Mouse (Mus musculus): ENCODE data around the gene Npas3. TPM values are rescaled to one million over a fixed set of nuclear protein-coding genes. Genes with fewer than 3 reads are reported as not detected.
A peak's percentile ranks its signal among the peaks of the same experiment; 100 is the strongest.

Gene Npas3
- 7.2 and 8.6 TPM in 2 replicates for polyA plus RNA-seq (2016; fragmentation: Nextera tagmentation; extraction: Ambion mirVana)

DNA sequence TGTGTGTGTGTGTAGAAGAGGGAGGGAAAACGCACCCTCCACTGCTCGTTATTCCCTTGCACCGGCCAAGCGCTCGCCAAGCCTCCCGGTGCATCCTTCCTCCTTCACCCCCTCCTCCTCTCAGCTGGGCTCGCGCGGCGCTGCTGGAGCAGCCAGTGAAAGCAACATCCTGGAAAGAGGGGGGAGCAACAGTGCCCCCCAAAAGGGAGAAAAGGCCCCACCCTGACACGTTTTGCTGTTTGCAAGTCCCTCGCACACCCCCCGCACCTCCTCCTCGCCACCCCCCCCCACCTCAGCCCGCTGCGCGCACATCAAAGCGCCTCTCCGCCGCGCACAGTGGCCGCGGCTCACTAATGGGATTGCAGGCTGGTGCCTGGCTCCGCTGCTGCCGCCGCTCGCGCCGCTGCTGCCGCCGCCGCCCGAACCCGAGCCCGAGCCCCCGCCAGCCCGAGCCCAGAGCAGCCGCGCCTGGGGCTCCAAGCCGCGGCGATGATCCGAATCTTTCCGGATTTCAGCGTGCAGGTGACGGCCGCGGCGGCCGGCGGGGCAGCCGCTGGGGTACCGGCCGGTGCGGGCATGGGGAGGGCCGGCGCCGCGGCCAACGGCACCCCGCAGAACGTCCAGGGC, at the start of gene Npas3:
Gene Npas3 (plus strand): TSS at position 577 of the 627 bp plus-strand sequence.
- Histone ChIP-seq H3K27ac (peak within 1 kb of the TSS; percentile 98), H3K4me3 (peak within 1 kb of the TSS; percentile 86), H3K27me3 (ENCODE audit: poor library complexity, severe bottlenecking) (peaks cover 74% of the 10 kb centered on the region), H3K36me3 (replicated peaks) (no peaks in the 10 kb centered on the region), H3K9me3 (no peaks in the 10 kb centered on the region), H3K4me1 (peaks cover 65% of the 10 kb centered on the region)
- DNase-seq (ENCODE audit: extremely low spot score, low spot score), result peak; percentile 87
- WGBS, result under 1% methylated on average over 58 of the region's 62 CpGs

DNA sequence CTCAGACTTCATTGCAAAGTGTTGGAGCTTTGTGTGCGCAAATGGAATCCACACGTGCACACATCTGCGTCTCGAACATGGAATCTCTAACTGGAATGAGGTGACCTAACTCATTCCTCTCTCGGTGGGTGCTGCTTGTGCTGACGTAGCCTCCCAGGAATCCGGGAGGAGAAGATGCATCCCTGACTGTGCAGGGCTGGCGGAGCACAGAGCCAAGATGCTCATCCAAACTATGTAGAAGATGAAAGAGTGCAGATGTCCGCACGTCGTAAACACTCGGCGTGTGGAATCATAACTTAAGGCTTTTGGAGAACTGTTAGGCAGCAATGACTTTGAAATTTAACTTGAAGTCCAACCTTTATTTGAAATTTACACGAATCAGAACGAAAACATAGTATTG, 31.3 kb upstream of the Npas3 start:
- Histone ChIP-seq H3K27ac (no peak overlapping the region), H3K9me3 (no peaks in the 10 kb centered on the region), H3K4me3 (no peak overlapping the region), H3K4me1 (no peaks in the 10 kb centered on the region), H3K27me3 (ENCODE audit: poor library complexity, severe bottlenecking) (no peaks in the 10 kb centered on the region), H3K36me3 (replicated peaks) (no peaks in the 10 kb centered on the region)
- DNase-seq (ENCODE audit: extremely low spot score, low spot score), result no peak
- WGBS, result 94% methylated on average over 15 of the region's 15 CpGs

DNA sequence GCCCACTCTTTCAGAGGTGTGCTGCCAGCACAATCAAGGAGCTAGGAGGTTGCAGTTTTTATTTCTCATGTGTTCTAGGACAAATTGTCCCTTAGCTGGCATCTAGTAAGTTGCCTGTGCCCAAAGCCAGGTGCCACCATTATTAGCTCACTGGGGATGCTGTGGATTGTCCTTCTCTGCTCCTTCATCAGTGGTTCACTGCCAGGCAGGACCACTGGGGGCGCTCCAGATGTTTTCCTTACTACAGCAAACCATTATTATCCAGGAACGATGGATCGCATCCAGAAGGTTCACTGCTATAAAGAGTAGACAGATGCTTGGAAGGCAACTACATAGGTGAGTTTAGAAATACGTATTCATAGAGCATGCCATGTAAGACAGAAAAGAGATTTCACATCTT, 25.7 kb upstream of the Npas3 start:
- H3K36me3 ChIP-seq (replicated peaks), result no peaks in the 10 kb centered on the region
- H3K9me3 ChIP-seq, result no peaks in the 10 kb centered on the region
- peak; percentile 23 for DNase-seq (ENCODE audit: extremely low spot score, low spot score)
- H3K27me3 ChIP-seq (ENCODE audit: poor library complexity, severe bottlenecking), result no peaks in the 10 kb centered on the region
- no peak overlapping the region for H3K4me3 ChIP-seq
- 69% methylated on average over 4 of the region's 4 CpGs for WGBS
- H3K27ac ChIP-seq, result no peak overlapping the region
- H3K4me1 ChIP-seq, result no peaks in the 10 kb centered on the region

DNA sequence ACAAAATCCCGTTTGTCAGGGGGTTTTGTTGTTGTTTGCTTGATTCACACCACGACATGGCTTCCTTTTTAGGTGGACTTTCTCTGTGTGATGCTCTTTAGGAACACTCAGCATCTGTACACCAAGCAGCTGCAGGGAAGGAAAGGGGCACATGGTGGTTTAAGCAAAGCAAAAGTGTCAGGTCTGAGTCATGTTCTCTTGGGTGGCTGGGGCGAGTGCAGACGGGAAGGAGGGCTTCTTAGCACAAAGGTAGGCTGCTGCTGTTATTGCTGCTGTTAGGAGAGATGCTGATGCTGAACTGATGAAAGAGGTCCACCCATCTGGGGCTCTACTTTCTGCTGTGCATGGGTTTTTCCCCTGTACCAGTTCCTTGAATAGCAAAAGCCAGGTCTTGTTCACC, 21.1 kb upstream of the Npas3 start:
- WGBS, result 69% methylated on average over 4 of the region's 4 CpGs
- H3K9me3 ChIP-seq, result no peaks in the 10 kb centered on the region
- H3K36me3 ChIP-seq (replicated peaks), result no peaks in the 10 kb centered on the region
- DNase-seq (ENCODE audit: extremely low spot score, low spot score), result no peak
- H3K4me3 ChIP-seq, result no peak overlapping the region
- no peaks in the 10 kb centered on the region for H3K4me1 ChIP-seq
- H3K27me3 ChIP-seq (ENCODE audit: poor library complexity, severe bottlenecking), result no peaks in the 10 kb centered on the region
- H3K27ac ChIP-seq, result no peak overlapping the region

DNA sequence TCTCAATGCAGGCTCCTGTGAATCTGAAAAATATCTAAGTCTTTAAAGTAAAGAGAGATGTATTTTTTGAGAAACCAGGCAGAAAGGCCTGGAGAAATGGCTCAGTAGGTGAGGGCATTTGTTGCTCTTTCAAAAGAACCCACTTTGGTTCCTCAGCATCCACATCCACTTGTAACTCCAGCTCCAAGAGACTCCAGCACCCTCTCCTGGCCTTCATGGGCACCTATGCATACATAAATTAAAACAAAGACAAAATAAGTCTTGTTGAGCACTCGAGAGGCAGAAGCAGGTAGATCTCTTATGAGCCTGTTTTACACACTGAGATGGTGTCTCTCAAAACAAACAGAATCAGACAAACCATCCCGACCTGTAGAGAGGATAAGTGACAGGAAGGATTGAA, 19.1 kb upstream of the Npas3 start:
- H3K4me3 ChIP-seq, result no peak overlapping the region
- no peaks in the 10 kb centered on the region for H3K4me1 ChIP-seq
- H3K27me3 ChIP-seq (ENCODE audit: poor library complexity, severe bottlenecking), result no peaks in the 10 kb centered on the region
- H3K36me3 ChIP-seq (replicated peaks), result no peaks in the 10 kb centered on the region
- DNase-seq (ENCODE audit: extremely low spot score, low spot score), result no peak
- 80% methylated on average over 2 of the region's 2 CpGs for WGBS
- H3K9me3 ChIP-seq, result no peaks in the 10 kb centered on the region
- H3K27ac ChIP-seq, result no peak overlapping the region

DNA sequence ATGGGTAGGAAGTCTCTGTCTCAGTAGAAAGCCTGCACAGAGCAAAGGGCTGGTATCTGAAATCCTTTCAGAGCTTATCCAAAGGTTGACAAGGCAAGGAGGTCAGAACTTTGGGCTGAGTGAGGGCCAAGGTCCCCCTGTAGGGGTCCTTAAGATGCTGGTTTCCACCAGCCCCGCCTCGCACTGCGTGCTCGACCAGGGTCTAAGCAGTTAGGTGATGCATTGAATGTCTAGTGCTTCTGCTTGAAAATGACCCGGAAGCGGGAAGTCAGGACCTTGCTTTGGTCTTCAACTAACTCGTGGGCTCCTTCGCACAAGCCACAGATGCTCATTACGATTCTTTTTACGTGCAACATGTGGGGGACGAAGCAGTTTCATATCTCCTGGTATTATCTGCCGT, 2.3 kb upstream of the Npas3 start:
- Histone ChIP-seq H3K36me3 (replicated peaks) (no peaks in the 10 kb centered on the region), H3K4me3 (peak overlapping the region; percentile 86), H3K27ac (peak overlapping the region; percentile 98), H3K9me3 (no peaks in the 10 kb centered on the region), H3K4me1 (peaks cover 61% of the 10 kb centered on the region), H3K27me3 (ENCODE audit: poor library complexity, severe bottlenecking) (peaks cover 72% of the 10 kb centered on the region)
- 1% methylated on average over 12 of the region's 12 CpGs for WGBS
- DNase-seq (ENCODE audit: extremely low spot score, low spot score), result no peak

DNA sequence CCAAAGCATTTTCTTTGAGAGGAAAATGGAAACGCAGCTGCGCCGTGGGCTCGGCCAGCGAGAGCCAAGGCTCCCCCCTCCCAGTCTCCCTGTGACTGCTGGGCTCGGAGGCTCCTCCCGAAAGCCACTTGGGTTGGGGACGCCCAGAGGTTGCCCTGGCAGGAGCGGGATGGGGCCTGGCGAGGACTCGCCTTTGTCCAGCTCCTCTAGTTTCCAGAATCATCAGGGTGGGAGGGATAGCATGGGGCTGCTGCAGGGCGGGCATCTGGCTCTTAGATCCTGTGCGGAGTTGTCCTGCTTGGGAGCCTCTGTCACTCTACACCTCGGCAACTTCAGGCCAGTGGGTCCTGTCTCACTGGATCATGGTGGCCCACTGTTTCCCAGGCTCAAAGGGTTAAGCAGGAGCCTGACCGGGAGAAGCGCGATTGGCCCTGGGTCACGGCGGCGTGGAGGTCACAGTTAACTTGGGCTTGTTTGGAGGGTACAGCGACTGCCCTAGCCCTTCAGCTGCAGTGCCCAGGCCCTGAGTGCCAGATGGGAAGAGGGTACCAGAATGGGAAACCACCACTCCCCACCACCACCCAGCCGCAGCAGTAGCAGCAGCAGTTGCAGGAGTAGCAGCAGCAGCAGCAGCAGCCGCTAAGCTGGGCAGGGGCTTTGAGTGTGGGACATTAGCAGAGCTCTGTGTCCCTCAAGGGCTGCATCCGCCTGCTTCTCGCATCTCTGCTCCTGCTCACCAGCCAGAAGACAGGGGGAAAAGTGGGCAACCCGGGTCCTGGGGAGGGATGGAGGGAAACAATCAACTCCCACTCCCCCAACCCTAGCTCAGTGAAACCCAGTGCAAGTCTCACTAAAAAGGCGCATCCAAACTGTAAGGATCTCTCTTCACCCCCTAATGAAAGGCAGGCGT, 1.6 kb upstream of the Npas3 start:
- H3K27me3 ChIP-seq (ENCODE audit: poor library complexity, severe bottlenecking), result peaks cover 74% of the 10 kb centered on the region
- peak overlapping the region; percentile 86 for H3K4me3 ChIP-seq
- WGBS, result under 1% methylated on average over 28 of the region's 28 CpGs
- H3K27ac ChIP-seq, result peak overlapping the region; percentile 98
- DNase-seq (ENCODE audit: extremely low spot score, low spot score), result peak; percentile 72
- H3K9me3 ChIP-seq, result no peaks in the 10 kb centered on the region
- peaks cover 64% of the 10 kb centered on the region for H3K4me1 ChIP-seq
- no peaks in the 10 kb centered on the region for H3K36me3 ChIP-seq (replicated peaks)

DNA sequence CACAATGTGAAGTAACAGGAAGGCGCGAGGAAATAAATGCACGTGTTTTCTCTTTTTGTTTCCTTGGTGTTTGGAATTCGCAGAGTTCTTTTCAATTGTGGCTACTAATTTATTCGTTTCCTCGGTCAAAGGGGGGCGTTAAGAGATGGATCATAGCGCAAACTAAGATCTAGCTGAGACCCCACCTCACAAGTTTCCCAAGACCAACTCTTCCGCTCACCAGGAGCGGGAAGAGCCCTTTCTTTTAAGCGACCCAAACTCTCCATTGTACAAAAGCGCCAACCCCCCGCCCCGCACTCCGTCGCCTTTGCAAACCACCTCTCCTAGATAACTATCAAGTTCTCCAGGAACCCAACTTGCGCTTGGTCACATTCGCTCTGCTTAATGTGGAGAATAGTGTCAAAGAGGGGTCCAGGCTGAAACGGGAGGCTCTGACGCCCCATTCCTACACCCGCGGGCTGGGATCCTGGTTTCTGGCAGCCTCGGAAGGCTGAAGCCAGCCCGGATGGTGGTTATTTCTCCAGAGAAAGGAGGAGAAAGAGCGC, 914 bp upstream of the Npas3 start:
- peak; percentile 59 for DNase-seq (ENCODE audit: extremely low spot score, low spot score)
- peak overlapping the region; percentile 98 for H3K27ac ChIP-seq
- WGBS, result under 1% methylated on average over 25 of the region's 25 CpGs
- peaks cover 74% of the 10 kb centered on the region for H3K27me3 ChIP-seq (ENCODE audit: poor library complexity, severe bottlenecking)
- no peaks in the 10 kb centered on the region for H3K9me3 ChIP-seq
- H3K4me3 ChIP-seq, result peak overlapping the region; percentile 86
- no peaks in the 10 kb centered on the region for H3K36me3 ChIP-seq (replicated peaks)
- peaks cover 65% of the 10 kb centered on the region for H3K4me1 ChIP-seq

DNA sequence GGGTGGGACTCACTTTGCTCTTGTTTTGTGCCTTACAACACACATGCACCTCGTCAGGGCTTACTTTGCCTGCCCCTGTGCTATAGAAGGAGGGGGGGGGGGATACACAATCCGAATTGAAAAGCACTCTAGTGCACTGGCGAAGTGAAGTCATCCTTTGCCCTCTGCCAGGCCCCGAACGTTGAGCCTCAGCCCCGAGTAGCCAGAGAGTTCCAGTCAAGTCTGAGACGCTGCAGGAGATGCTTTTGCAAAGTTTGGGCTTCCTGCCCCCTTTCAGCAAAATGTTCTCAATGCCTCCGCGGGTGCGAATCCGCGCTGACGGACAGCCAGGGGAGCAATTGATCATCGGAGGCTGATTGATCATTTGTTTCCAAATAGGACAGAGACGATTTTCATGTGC, 319 bp downstream of the Npas3 start:
- no peaks in the 10 kb centered on the region for H3K36me3 ChIP-seq (replicated peaks)
- peak overlapping the region; percentile 98 for H3K27ac ChIP-seq
- under 1% methylated on average over 15 of the region's 15 CpGs for WGBS
- H3K9me3 ChIP-seq, result no peaks in the 10 kb centered on the region
- H3K4me1 ChIP-seq, result peaks cover 68% of the 10 kb centered on the region
- peak; percentile 66 for DNase-seq (ENCODE audit: extremely low spot score, low spot score)
- peak overlapping the region; percentile 86 for H3K4me3 ChIP-seq
- H3K27me3 ChIP-seq (ENCODE audit: poor library complexity, severe bottlenecking), result peaks cover 70% of the 10 kb centered on the region

DNA sequence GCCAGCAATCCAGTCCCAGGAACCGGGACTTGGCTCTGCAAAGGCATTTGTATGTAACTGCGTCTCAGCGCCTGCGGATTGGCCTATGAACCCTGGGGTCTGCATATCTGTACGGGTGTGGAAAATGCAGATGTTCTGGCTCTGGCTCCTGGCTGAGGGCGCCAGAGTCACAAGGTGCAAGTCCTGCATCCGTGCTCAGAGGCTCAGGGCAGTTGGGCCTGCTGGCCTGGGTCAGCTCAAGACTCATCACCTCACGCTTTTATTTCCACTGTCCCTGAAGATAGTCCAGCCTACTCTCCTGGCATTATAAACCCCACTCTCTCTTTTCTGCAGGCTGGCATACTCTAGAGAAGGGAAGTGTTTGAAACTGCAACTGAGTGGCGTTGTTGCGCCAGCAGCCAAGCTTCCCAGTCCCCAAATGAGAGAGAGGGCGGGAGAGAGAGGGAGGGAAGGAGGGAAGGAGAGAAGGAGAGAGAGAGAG, 3.3 kb downstream of the Npas3 start:
- H3K4me3 ChIP-seq, result peak overlapping the region; percentile 86
- H3K27ac ChIP-seq, result peak overlapping the region; percentile 99
- H3K36me3 ChIP-seq (replicated peaks), result no peaks in the 10 kb centered on the region
- WGBS, result under 1% methylated on average over 11 of the region's 11 CpGs
- H3K9me3 ChIP-seq, result no peaks in the 10 kb centered on the region
- peaks cover 62% of the 10 kb centered on the region for H3K27me3 ChIP-seq (ENCODE audit: poor library complexity, severe bottlenecking)
- peak; percentile 63 for DNase-seq (ENCODE audit: extremely low spot score, low spot score)
- peaks cover 76% of the 10 kb centered on the region for H3K4me1 ChIP-seq

DNA sequence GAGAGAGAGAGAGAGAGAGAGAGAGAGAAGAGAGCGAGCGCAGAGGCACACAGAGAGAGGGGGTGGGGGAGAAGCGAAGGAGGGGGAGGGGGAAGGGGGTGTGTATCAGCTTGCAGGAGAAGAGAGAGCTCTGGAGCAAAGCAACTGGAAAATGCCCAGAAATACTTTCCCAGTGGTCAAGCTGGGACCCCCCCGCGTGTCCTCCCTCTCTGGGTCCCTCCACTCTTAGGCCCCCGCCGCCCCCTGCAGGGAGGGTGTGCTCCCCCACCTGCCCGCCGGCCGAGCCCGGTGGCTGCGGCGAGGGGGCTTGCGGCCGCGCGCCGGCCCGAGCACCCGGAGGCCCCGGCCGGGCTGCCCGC, 3.7 kb downstream of the Npas3 start:
- peaks cover 74% of the 10 kb centered on the region for H3K4me1 ChIP-seq
- no peaks in the 10 kb centered on the region for H3K36me3 ChIP-seq (replicated peaks)
- WGBS, result 4% methylated on average over 19 of the region's 23 CpGs
- peaks cover 57% of the 10 kb centered on the region for H3K27me3 ChIP-seq (ENCODE audit: poor library complexity, severe bottlenecking)
- H3K4me3 ChIP-seq, result peak overlapping the region; percentile 86
- H3K27ac ChIP-seq, result peak overlapping the region; percentile 99
- peak; percentile 70 for DNase-seq (ENCODE audit: extremely low spot score, low spot score)
- H3K9me3 ChIP-seq, result no peaks in the 10 kb centered on the region

DNA sequence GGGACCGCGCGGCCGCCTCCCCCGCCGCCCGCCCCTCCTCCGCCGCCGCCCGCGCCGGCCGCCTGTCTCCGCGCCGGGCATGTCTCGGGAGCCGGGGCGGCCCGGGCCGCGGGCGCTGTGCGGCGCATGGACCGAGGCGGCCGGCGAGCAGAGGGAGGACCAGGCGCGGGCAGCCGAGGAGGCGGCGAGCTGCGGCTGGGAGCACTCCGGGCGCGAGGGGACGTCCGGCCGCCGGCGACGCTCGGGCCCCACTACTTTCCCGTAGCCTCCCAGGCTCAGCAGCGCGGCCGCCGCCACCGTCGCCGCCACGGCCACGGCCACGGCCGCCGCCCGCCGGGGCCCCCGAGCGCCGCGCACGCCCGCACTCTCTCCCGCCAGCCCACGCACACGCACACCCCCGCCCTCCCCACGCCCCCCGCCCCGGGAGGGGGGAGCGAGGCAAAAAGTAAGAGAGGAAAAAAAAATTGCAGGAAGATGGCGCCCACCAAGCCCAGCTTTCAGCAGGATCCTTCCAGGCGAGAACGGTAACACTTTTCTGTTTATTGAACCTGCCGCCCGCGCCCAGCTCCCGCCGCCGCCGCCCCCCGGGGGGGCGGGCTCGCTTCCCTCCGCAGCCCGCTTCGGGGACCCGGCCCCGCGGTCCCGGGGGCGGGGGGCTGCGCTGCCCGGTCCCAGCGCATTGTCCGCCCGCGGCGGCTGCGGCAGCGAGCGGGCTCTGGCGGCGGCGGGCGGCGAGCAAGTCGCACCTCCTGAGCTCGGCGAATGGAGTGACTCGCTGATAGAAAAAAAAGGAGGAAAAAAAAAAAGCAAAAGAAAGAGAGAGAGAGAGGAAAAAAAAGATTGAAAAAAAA, 4.3 kb downstream of the Npas3 start:
- DNase-seq (ENCODE audit: extremely low spot score, low spot score), result peak; percentile 61
- H3K27ac ChIP-seq, result peak overlapping the region; percentile 99
- no peaks in the 10 kb centered on the region for H3K9me3 ChIP-seq
- peak overlapping the region; percentile 86 for H3K4me3 ChIP-seq
- H3K36me3 ChIP-seq (replicated peaks), result no peaks in the 10 kb centered on the region
- under 1% methylated on average over 112 of the region's 115 CpGs for WGBS
- H3K4me1 ChIP-seq, result peaks cover 68% of the 10 kb centered on the region
- H3K27me3 ChIP-seq (ENCODE audit: poor library complexity, severe bottlenecking), result peaks cover 51% of the 10 kb centered on the region

Data from forebrain, embryonic 10.5 days (tissue).